Mouse (Mus musculus) E14TG2a.4 (cell line): ENCODE data around the gene Alg5.

Experiments used
- CTCF ChIP-seq: conservative IDR thresholded peaks from 2 replicates; pipeline ENCODE4 v1.5.1; 2014; ENCODE audit warnings: low read length
- NANOG ChIP-seq: IDR thresholded peaks from 2 replicates; pipeline ENCODE4 v1.6.1; 2014; ENCODE audit warnings: borderline replicate concordance, low read length, mixed read lengths
- POU5F1 ChIP-seq: IDR thresholded peaks from 2 replicates; pipeline ENCODE4 v1.6.1; 2014; ENCODE audit warnings: low read length, borderline replicate concordance

- TF ChIP-seq CTCF (no peak), POU5F1 (no peak), NANOG (no peak)
Observed at GRCm38 (mm10) chr3:54693056-54693415, 42.3 kb upstream of the Alg5 start.
